Mouse (Mus musculus) G1E-ER4 (cell line): ENCODE measurements around the gene Pitpnm1. TPM values are rescaled to one million over a fixed set of nuclear protein-coding genes. Genes with fewer than 3 reads are reported as not detected.

Experiments used
- GATA1 ChIP-seq: IDR thresholded peaks from one replicate; pipeline ENCODE4 v1.8.0; 2012; ENCODE audit warnings: low read length, inconsistent platforms
- polyA plus RNA-seq: library from polyadenylated mRNA; stranded (reverse); fragments of >175 nt; gene quantifications from 2 replicates; pipeline ENCODE4 v1.2.3, GENCODE M21; 2012

Gene Pitpnm1
- polyA plus RNA-seq, 1 experiment: 36.7 TPM

DNA sequence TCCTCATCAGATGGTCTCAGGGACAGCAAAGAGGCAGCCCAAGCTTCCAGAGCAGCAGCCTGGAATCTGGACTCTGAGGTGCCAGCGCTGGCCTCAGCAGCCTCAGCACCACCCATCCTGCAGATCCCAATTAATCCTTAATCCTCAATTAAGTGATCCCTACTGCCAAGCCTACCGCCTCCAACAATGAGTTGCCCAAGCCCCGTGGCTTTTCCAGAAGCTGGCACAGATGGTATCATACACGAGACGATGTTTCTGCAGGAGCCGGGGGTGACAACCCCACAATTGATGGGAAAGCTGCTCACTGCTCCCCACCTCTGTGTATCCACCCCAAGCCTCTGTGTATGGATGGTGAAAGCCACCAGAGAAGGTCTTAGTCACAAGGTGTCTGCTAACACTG is 10.7 kb upstream of the Pitpnm1 start:
- TF ChIP-seq GATA1: no peak

DNA sequence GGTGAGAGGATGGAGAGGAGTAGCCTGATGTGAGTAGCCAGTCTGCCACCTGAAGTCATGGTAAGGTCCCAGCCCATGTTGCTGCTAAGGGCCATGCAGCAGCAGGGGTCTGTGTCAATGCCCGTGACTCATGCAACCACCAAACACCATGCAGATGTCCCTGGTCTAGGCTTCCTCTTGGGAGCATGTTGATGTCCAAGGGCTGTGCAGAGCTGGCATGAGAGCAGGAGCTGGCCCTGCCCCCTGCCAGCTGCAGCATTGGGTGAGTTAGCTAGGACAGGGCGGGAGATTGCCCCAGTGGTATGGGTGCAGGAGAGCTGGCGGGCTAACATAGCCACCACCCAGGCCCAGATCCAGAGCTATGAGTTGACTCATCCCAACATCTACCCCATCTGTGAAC is 9.4 kb upstream of the Pitpnm1 start:
- TF ChIP-seq GATA1: no peak

GRCm38 (mm10) chr19:4091383-4091782 is 8.4 kb upstream of the Pitpnm1 start:
- TF ChIP-seq GATA1: no peak

- no peak for TF ChIP-seq GATA1
Observed at GRCm38 (mm10) chr19:4092750-4093149, 7.0 kb upstream of the Pitpnm1 start.

DNA sequence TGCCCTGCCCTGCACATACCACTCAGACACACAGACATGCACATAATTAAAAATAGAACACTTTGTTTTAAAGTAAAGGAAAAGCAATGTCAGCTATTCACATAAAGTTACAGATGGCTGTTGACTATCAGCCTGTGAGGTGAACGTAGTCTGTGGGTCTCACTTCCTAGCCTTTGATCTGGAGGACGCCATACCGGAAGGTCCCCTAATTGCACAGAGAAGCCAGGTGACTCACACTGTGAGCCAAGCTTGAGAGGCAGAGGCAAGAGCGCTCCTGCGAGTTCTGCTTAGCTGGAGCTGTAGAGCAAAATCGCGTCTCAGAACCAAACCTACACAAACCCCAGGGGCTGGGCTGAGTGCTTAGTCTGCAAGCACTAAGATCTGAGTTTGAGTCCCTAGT is 6.0 kb upstream of the Pitpnm1 start:
- no peak for TF ChIP-seq GATA1

- no peak for TF ChIP-seq GATA1
Observed at GRCm38 (mm10) chr19:4094348-4094747, 5.5 kb upstream of the Pitpnm1 start.

DNA sequence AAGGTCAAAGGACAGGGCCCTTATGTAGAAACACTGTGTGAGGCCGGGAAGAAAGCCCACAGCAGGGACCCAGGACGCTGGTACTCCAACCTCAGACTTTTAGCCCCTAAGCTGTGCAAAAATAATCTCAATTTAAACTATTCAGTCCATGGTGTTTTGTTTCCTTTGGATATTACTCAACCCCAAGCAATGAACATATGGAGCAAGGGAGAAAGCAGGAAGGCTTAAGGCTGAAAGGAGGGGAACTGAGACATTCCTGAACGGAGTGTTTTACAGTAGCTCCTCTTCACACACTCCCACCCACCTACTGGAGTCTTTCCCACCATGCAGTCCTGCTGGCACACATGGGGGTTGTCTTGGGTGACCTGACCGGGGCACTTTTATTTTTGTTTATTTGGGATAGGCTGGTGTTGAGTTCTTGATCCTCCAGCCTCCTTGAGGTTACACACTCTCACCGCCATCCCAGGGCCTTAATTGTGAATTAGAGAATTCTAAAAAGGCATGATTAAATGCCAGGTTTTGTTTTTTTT is 5.0 kb upstream of the Pitpnm1 start:
- no peak for TF ChIP-seq GATA1

DNA sequence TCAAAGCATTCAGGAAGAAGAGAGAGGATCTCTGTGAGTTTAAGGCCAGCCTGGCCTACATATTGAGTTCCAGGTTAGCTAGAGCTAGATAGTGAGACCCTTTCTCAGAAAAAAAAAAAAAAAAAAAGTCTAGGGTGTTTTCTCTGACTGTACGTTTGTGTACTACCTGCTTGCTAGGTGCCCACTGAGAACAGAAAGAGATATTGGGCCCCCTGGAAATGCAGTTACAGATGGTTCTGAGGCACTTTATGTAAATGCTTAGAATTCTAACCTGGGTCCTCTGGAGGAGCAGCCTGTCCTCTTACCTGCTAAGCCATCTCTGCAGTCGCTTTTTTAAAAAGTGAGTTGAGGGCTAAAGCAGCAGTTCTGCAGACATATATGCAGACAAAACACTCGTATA is 4.0 kb upstream of the Pitpnm1 start:
- no peak for TF ChIP-seq GATA1

GRCm38 (mm10) chr19:4096642-4097440 is 3.0 kb upstream of the Pitpnm1 start, which contains the start of gene Cdk2ap2:
Gene Cdk2ap2, plus strand, starts transcription at chr19:4097182.
- no peak for TF ChIP-seq GATA1

DNA sequence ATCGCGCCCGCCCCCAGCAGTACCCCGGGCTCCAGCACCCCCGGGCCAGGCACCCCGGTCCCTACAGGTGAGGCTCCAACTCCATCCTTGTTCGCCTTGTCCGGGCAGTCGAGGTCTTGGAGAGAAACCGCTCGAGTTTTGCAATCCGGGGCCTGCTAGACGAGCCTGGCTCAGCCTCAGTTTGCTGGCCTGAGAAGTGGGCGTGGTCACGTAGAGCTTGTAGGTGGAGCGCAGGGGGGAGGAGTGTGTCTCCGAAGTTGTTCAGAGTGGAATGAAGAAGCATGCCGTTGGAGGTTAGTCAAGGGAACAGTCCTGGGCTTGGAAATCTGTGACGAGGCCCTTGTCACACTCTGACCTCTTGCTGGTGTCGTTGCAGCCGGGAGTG is 2.4 kb upstream of the Pitpnm1 start:
- no peak for TF ChIP-seq GATA1

DNA sequence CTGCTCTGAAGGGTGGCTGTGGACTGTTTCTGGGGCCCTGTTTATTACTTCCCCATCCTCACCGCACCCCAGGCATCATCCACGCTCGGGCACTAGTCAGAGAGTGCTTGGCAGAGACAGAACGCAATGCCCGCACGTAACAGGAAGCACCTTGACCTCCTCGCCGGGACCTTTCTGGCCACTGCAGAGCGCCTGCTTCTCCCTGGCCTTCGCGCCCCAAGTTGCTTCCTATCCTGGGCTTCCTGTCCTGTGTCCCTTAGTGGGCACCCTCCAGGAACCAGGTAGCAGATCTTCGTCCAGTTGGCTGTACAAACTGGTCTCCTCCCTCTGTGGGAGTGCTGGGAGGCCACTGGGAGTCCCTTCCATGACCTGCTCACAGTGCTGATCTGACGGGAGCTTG is 1.4 kb upstream of the Pitpnm1 start:
- TF ChIP-seq GATA1: no peak

GRCm38 (mm10) chr19:4099056-4099455 is 742 bp upstream of the Pitpnm1 start:
- TF ChIP-seq GATA1: no peak

GRCm38 (mm10) chr19:4100718-4101261 is 992 bp downstream of the Pitpnm1 start:
- no peak for TF ChIP-seq GATA1

DNA sequence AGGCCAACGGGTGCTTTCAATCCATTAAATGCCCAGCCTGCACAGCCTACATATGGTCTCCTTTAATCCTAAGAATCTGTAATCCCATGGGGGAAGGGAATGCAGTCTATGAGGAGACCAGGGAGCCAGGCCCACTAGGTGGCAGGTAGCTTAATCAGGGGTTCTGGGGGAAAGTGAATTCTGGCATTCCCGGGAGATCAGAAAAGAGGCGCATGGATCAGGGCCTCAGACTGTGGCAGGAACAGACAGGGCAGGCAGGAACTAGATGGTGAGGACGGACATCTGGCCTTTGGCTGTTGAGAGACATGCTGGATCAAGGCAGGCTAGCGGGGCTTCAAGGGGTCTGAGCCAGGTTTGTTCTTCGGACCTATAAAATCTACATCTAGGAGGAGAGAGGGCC is 1.7 kb downstream of the Pitpnm1 start:
- TF ChIP-seq GATA1: no peak

DNA sequence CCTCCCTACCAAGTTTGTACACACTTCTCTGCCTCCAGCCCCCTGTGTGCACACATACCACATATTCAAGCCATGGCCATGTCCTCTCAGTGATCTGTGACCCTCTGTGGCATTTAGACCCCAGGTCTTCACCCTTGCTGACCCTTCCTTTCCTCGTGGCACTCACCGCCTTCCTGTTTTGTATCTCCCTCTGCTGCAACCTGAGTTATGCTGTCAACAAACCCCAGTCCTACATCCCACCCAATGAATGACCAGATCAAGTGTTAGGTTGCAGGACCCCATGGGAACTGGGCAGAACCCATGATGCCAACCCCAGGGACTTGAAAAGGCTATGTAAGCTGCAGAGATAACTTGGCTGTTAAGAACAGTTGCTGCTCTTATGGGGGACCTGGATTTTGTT is 2.3 kb downstream of the Pitpnm1 start:
- no peak for TF ChIP-seq GATA1

- TF ChIP-seq GATA1: no peak
Observed at GRCm38 (mm10) chr19:4102626-4103025, 2.8 kb downstream of the Pitpnm1 start.

GRCm38 (mm10) chr19:4103294-4103693 is 3.5 kb downstream of the Pitpnm1 start:
- TF ChIP-seq GATA1: no peak

DNA sequence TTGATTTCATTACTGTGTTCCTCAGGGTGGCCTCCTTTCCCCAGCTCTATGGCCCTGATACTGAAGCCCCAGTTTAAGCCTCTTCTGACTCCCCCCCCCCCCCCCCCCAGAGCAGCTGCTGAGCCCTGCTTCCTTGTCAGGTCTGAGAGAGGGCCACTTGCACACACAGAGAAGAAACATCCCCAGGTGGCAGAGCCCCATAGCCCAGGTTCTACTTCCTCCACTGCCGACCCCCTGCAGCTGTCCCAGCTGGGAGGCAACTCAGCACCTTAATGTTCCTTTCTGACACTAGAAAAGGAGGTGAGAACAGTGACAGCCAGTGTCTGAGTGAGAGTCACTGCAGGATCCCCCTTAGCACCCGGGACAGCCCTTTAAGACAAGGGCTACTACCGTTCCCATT is 4.0 kb downstream of the Pitpnm1 start:
- no peak for TF ChIP-seq GATA1
